Mouse (Mus musculus) lung, adult 2 months (tissue): ENCODE results near the gene Tspan10.

Experiments
- CTCF ChIP-seq: fragments of 200-500 bp; IDR thresholded peaks from 2 replicates; pipeline ENCODE4 v1.5.1; 2011; ENCODE audit warnings: mild to moderate bottlenecking, low read length, control low read depth; ENCODE audit not compliant: insufficient read depth
- POLR2A ChIP-seq: fragments of 200-500 bp; IDR thresholded peaks from 2 replicates; pipeline ENCODE4 v1.6.1; 2011; ENCODE audit warnings: low read depth, mild to moderate bottlenecking, control low read depth, low read length, borderline replicate concordance; ENCODE audit errors: extremely low read depth

- no peak for TF ChIP-seq CTCF
- TF ChIP-seq POLR2A = no peak
Measured at GRCm38 (mm10) chr11:120493911-120494310, 51.5 kb downstream of the Tspan10 start.
